Mouse (Mus musculus): ENCODE measurements around the gene Tnip2.

GRCm38 (mm10) chr5:34542166-34542565 is 28.4 kb upstream of the Tnip2 start:
- TF ChIP-seq ZC3H11A (IDR thresholded peaks at IDR 0.05; ENCODE audit: borderline replicate concordance, low read depth, low read length) (no peak), MAFK (IDR thresholded peaks at IDR 0.05; ENCODE audit: insufficient read depth, low read depth, low read length) (no peak)

Data from ES-E14 (cell line).